Mouse (Mus musculus) lung, postnatal 36 days (tissue): ENCODE measurements around the gene Antxrl.

Experiments used
- DNase-seq: peaks from one replicate; pipeline ENCODE4 v3.0.0; 2022; ENCODE audit warnings: mixed read lengths

Antxrl gene

GRCm38 (mm10) chr14:34052516-34052915 lies at the start of gene Antxrl:
TSS of gene Antxrl (plus strand) at chr14:34052707.
- DNase-seq, result no peak

- DNase-seq, result no peak
Observed at GRCm38 (mm10) chr14:34015063-34015462, 37.4 kb upstream of the Antxrl start, which contains the start of gene Gm30083. TSS of gene Gm30083 (minus strand) at chr14:34015182.

- DNase-seq, result no peak
Observed at GRCm38 (mm10) chr14:34016381-34016780, 36.1 kb upstream of the Antxrl start, which contains the start of gene Gm5460. TSS of gene Gm5460 (plus strand) at chr14:34016758.

GRCm38 (mm10) chr14:34016938-34017337 lies 35.6 kb upstream of the Antxrl start:
- no peak for DNase-seq

- DNase-seq, result no peak
Observed at GRCm38 (mm10) chr14:34026710-34027109, 25.8 kb upstream of the Antxrl start.

- DNase-seq, result no peak
Observed at GRCm38 (mm10) chr14:34033841-34034610, 18.5 kb upstream of the Antxrl start.

GRCm38 (mm10) chr14:34041241-34041640 lies 11.3 kb upstream of the Antxrl start:
- DNase-seq, result no peak

GRCm38 (mm10) chr14:34043341-34043740 lies 9.2 kb upstream of the Antxrl start:
- DNase-seq, result no peak

GRCm38 (mm10) chr14:34050101-34050779 lies 2.3 kb upstream of the Antxrl start:
- no peak for DNase-seq

GRCm38 (mm10) chr14:34071665-34072064 lies 19.2 kb downstream of the Antxrl start:
- DNase-seq, result no peak

- peak; percentile 9 for DNase-seq
Observed at GRCm38 (mm10) chr14:34075346-34075745, 22.8 kb downstream of the Antxrl start.

- DNase-seq, result no peak
Observed at GRCm38 (mm10) chr14:34077222-34077621, 24.7 kb downstream of the Antxrl start.

- DNase-seq, result no peak
Observed at GRCm38 (mm10) chr14:34078293-34078692, 25.8 kb downstream of the Antxrl start.

- DNase-seq, result peak; percentile 77
Observed at GRCm38 (mm10) chr14:34080321-34080997, 28.0 kb downstream of the Antxrl start.

- DNase-seq, result peak; percentile 42
Observed at GRCm38 (mm10) chr14:34085731-34086130, 33.2 kb downstream of the Antxrl start, which contains the start of gene Anxa8. TSS of gene Anxa8 (plus strand) at chr14:34085981.

GRCm38 (mm10) chr14:34086806-34087205 lies 34.3 kb downstream of the Antxrl start:
- DNase-seq, result no peak

- peak; percentile 9 for DNase-seq
Observed at GRCm38 (mm10) chr14:34087856-34088398, 35.4 kb downstream of the Antxrl start.

GRCm38 (mm10) chr14:34089796-34090195 lies 37.3 kb downstream of the Antxrl start:
- no peak for DNase-seq

GRCm38 (mm10) chr14:34091475-34091874 lies 39.0 kb downstream of the Antxrl start:
- DNase-seq, result no peak

GRCm38 (mm10) chr14:34092856-34093255 lies 40.3 kb downstream of the Antxrl start:
- DNase-seq, result no peak

GRCm38 (mm10) chr14:34096161-34096560 lies 43.7 kb downstream of the Antxrl start:
- no peak for DNase-seq

- no peak for DNase-seq
Observed at GRCm38 (mm10) chr14:34102601-34103000, 50.1 kb downstream of the Antxrl start, which contains the start of gene A630023A22Rik. TSS of gene A630023A22Rik (minus strand) at chr14:34102754.

- DNase-seq, result no peak
Observed at GRCm38 (mm10) chr14:34103855-34104254, 51.3 kb downstream of the Antxrl start.
